ENCODE assay signal across 1 mouse cellular context in the genomic region with DNA sequence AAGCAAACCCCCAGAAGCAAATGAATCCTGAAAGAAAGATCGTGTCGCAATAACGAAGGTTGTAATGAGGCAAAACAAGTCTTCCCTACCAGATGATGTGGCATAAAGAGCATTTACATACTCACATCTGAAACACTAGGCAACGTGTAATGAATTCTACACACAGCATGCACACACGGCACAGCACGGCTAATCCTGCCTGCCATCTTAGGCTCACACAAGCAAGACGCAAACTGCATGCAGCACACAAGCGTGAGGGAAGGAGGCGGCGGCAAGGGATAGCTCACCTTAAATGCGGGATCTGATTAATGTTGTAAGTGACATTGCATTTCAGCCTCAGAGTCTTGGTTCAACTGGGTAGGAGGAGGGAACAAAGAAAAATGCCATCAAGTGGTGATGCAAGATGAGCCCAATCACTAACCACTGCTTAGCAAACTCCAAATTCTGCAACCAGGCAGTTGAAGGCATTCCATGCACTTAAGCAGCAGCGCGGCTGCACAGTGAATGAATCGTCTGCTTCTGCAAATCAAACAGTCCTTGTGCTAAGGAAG.
TF ChIP-seq lines count a peak whose summit lies in the region.

No protein-coding gene starts in this region.

TF ChIP-seq in CH12.LX, 34 proteins besides CTCF, POLR2A, EP300 and RAD21 (continued from another document):
- TF ChIP-seq ZNF384 (IDR thresholded peaks at IDR 0.05; ENCODE audit: low read depth, low read length) (no peak), NRF1 (IDR thresholded peaks at IDR 0.05; ENCODE audit: low read depth, low read length) (no peak; the same call in 1 of the 2 replicates), HCFC1 (IDR thresholded peaks at IDR 0.05; ENCODE audit: low read depth, low read length) (no peak), MEF2A (IDR thresholded peaks at IDR 0.05; ENCODE audit: borderline replicate concordance, low read depth, low read length) (0 out of 2 replicates have a peak, but pooled peaks have one; percentile 19), MYC (IDR thresholded peaks at IDR 0.05; ENCODE audit: low read depth, low read length) (0 out of 2 replicates have a peak, but pooled peaks have one; percentile 54), SIN3A (IDR thresholded peaks at IDR 0.05; ENCODE audit: low read length) (peak; percentile 54), PAX5 (IDR thresholded peaks at IDR 0.05; ENCODE audit: low read length) (no peak), IRF4 (IDR thresholded peaks at IDR 0.05; ENCODE audit: low read depth, low read length) (peak; percentile 56; the same call in 1 of the 2 replicates), UBTF (IDR thresholded peaks at IDR 0.05; ENCODE audit: low read depth, low read length) (no peak), JUN (IDR thresholded peaks at IDR 0.05; ENCODE audit: insufficient read depth, low read depth, low read length) (no peak), TBP (conservative IDR thresholded peaks at IDR 0.05; ENCODE audit: low read depth, low read length) (peak; percentile 53), ZC3H11A (IDR thresholded peaks at IDR 0.05; ENCODE audit: low read depth, low read length) (no peak)
